Mouse (Mus musculus) brain, embryonic 14.5 days (tissue): ENCODE measurements around the gene Tbc1d20.

Experiments used
- CTCF ChIP-seq: fragments of 200-500 bp; IDR thresholded peaks from 2 replicates; pipeline ENCODE4 v1.5.1; 2012; ENCODE audit warnings: inconsistent platforms, mild to moderate bottlenecking, moderate library complexity, borderline replicate concordance; ENCODE audit not compliant: insufficient read depth, insufficient read length; ENCODE audit errors: extremely low read depth
- POLR2A ChIP-seq: fragments of 200-500 bp; IDR thresholded peaks from 2 replicates; pipeline ENCODE4 v1.6.1; 2012; ENCODE audit warnings: mild to moderate bottlenecking, inconsistent platforms, borderline replicate concordance; ENCODE audit not compliant: poor library complexity, insufficient read depth, insufficient read length, severe bottlenecking; ENCODE audit errors: extremely low read depth

DNA sequence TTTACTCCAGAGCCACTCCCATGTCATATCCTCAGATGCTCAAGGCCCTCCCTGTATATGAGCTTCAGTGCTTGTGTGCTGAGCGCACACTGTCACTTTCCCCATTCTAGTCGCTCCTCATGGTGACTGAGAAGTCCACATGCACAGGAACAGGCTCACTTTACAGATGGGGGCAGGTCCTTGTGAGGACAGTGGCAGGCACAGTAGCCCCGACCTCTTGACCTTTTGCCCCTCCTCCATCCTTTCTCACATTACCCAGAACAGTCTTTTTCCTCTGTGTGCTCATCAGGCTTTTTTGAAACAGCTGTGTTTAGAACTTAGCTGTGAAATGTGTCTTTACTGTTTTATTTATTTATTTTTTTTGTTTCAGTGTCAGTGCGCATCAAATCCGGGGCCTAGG is 10.2 kb downstream of the Tbc1d20 start:
- TF ChIP-seq POLR2A (no peak), CTCF (no peak)
